Mouse (Mus musculus) erythroblast, adult 5-6 weeks (primary cell): ENCODE measurements around the gene Ifi211. TPM values are rescaled to one million over a fixed set of nuclear protein-coding genes. Genes with fewer than 3 reads are reported as not detected.
"Not testable (repeated sequence)": the region's sequence is repeated elsewhere in the genome, so short reads cannot be mapped to it uniquely, and the experiment has no call there.

Experiments
- ATAC-seq: replicated peaks from 2 replicates; pipeline ENCODE4 v1.8.0; 2016; ENCODE audit warnings: moderate number of reproducible peaks, mild to moderate bottlenecking, moderate TSS enrichment, inconsistent platforms; ENCODE audit not compliant: poor library complexity, low FRiP score, severe bottlenecking
- total RNA-seq, 2 experiments: library from RNA; stranded (forward) in 1 of 2; stranded (reverse) in 1 of 2; fragments of 150-400 nt in 1 of 2; fragments of 200-764, 138-1000 nt in 1 of 2; gene quantifications; 2 replicates each; pipeline versions ENCODE4 v1.2.3 to v1.2.4; 2015 to 2017; ENCODE audit warnings: low replicate concordance in 2 of 2

Ifi211 gene
- total RNA-seq, 2 experiments from 2014 or later, result 13.3 to 20.0 TPM

GRCm38 (mm10) chr1:173880004-173880666 lies 32.7 kb downstream of the Ifi211 start:
- not testable (repeated sequence) for ATAC-seq

DNA sequence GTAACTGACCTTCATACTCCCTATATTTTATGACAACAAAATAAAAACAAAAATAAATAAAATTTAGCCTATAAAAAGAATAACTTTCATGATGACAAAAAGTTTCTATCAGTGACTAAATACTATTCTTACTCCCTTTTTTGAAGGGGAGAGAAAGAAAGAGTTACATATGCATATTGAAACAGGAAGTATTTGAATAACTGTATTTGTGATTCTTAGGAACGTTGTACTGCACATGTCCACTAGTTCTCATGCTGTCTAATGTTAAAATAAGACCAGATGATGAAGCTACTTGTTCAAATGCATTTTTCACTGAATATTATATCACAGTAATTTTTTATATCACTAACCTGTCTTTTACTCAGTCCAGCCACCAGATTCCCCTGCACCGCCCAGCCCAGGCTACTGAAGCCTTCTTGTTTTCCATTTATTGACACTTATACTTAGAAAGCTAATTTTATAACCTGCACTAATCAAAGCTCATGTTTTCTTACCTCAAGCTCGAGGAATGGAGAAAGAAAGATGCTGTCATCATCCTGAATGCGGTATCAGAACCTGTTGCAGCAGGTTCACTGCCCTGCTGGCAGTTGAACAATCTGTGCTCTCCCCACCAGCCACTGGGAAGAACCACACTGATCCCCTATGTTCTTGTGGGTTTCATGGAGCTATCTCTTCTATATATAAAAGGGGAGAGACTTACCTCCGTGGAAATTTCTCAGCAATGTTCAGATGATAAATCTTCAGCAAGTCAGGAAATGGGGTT lies 33.4 kb downstream of the Ifi211 start:
- not testable (repeated sequence) for ATAC-seq

DNA sequence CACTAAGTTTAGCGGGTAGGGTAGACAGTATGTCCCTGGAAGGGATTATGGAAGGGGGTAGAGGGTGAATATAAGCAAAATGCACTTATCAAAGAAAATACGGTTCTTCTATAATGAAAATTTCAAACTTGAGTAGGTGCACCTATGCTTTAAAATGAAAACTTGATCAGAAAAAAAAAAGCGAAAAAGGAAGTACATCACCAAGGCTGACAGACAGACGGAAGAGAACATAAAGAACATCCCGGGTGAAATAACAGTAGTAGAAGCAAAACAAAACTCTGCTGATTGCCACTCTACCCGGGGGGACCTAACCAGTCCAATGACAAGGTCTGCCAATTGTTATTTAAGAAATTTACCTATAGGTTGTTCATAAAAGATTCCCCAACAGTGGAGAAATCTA lies 34.6 kb downstream of the Ifi211 start:
- ATAC-seq, result not testable (repeated sequence)

DNA sequence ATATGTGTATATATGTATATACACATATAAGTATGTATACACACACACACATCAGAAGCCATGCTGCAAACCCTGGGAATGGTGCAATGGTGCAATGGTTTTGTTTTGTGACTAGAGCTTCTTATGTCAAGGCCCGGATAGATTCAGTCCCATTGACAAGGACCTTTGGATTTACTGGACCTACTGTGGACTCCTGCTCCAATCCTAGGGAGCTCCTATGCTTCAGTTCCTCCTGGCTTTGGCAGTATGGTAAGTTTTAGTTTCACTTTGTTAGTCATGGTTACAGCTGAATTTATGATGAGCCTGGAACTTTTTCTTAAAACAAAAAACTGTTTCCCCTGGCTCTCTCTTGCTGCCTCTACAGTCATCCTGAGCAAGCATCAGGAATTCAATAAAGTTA lies 35.7 kb downstream of the Ifi211 start:
- 0 out of 2 replicates have a peak, but pooled peaks have one; percentile 36 for ATAC-seq

DNA sequence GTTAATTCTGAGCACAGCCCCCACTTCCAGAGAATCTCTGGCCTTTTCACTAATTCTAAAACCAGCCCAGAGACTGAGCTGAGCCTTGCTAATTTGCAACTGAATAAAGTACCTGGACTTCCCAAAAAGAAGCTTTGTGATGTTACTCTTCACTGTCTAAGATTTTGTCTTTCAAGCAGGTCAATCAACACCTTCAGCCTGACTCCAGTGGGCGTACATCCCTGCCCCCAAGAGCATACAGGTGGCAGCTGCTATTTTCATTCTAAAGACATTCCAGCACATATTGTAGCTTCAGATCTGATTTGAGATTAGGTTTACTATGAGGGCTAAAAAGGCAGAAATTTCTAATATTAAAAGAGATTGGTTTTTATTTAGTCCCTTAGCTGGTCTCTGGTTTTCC lies 44.3 kb downstream of the Ifi211 start:
- ATAC-seq, result not testable (repeated sequence)

DNA sequence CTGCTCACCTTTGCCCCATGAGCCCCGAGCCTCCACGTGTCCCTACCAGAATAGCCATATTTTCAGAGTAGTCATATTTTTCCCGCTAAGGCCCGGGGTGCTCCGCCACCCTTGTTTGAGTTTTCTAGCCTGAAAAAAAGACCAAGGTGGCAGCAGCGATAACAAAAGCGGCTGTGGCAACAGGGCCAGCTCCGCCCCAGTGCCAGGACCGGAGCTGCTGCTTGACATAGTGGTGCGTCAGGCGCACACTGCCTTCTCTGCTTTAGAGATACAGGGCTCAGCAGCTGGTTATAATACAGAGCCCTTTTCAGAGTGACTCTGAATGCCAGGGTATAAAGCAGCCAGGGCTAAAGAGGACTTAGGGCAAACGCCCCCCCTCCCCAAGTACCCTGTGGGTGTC lies 46.3 kb downstream of the Ifi211 start:
- ATAC-seq, result peak; percentile 92

- ATAC-seq, result not testable (repeated sequence)
Observed at GRCm38 (mm10) chr1:173853711-173854110, 59.1 kb downstream of the Ifi211 start.

GRCm38 (mm10) chr1:173852853-173853252 lies 60.0 kb downstream of the Ifi211 start:
- ATAC-seq, result not testable (repeated sequence)

Other genes with a start within 250 kb of the Ifi211 start
- gene Ifi208, start 239.4 kb downstream of the Ifi211 start, total RNA-seq (2015; ENCODE audit: low replicate concordance), result 0.42 TPM in 1 of 2 replicates, not detected in the other
- gene Ifi208, start 239.4 kb downstream of the Ifi211 start, total RNA-seq (2017; ENCODE audit: low replicate concordance), result 0.17 and 2.0 TPM in 2 replicates
- 3.1 and 21.9 TPM in 2 replicates for gene Ifi207, start 171.3 kb downstream of the Ifi211 start, total RNA-seq (2015; ENCODE audit: low replicate concordance)
- 6.2 and 7.7 TPM in 2 replicates for gene Ifi207, start 171.3 kb downstream of the Ifi211 start, total RNA-seq (2017; ENCODE audit: low replicate concordance)
- gene Ifi204, start 146.1 kb downstream of the Ifi211 start, total RNA-seq (2015; ENCODE audit: low replicate concordance), result 9.0 and 17.1 TPM in 2 replicates
- 13.9 and 16.2 TPM in 2 replicates for gene Ifi204, start 146.1 kb downstream of the Ifi211 start, total RNA-seq (2017; ENCODE audit: low replicate concordance)
- 35.4 and 38.7 TPM in 2 replicates for gene Mndal, start 29.4 kb upstream of the Ifi211 start, total RNA-seq (2015; ENCODE audit: low replicate concordance)
- 15.5 and 18.5 TPM in 2 replicates for gene Mndal, start 29.4 kb upstream of the Ifi211 start, total RNA-seq (2017; ENCODE audit: low replicate concordance)
- 23.4 and 29.9 TPM in 2 replicates for gene Ifi203, start 29.6 kb upstream of the Ifi211 start, total RNA-seq (2015; ENCODE audit: low replicate concordance)
- 6.6 and 13.8 TPM in 2 replicates for gene Ifi203, start 29.6 kb upstream of the Ifi211 start, total RNA-seq (2017; ENCODE audit: low replicate concordance)
- gene Ifi202b, start 69.7 kb upstream of the Ifi211 start, total RNA-seq (2015; ENCODE audit: low replicate concordance), result not detected in 2 replicates
- not detected in 2 replicates for gene Ifi202b, start 69.7 kb upstream of the Ifi211 start, total RNA-seq (2017; ENCODE audit: low replicate concordance)
- 2.3 and 3.3 TPM in 2 replicates for gene Ifi205, start 118.8 kb upstream of the Ifi211 start, total RNA-seq (2015; ENCODE audit: low replicate concordance)
- 0.85 TPM in 1 of 2 replicates, not detected in the other for gene Ifi205, start 118.8 kb upstream of the Ifi211 start, total RNA-seq (2017; ENCODE audit: low replicate concordance)
- not detected in 2 replicates for gene Olfr433, start 127.7 kb upstream of the Ifi211 start, total RNA-seq (2015; ENCODE audit: low replicate concordance)
- not detected in 2 replicates for gene Olfr433, start 127.7 kb upstream of the Ifi211 start, total RNA-seq (2017; ENCODE audit: low replicate concordance)
- gene Olfr432, start 136.2 kb upstream of the Ifi211 start, total RNA-seq (2015; ENCODE audit: low replicate concordance), result not detected in 2 replicates
- gene Olfr432, start 136.2 kb upstream of the Ifi211 start, total RNA-seq (2017; ENCODE audit: low replicate concordance), result not detected in 2 replicates
- not detected in 2 replicates for gene Olfr430, start 153.6 kb upstream of the Ifi211 start, total RNA-seq (2015; ENCODE audit: low replicate concordance)
- 0.42 TPM in 1 of 2 replicates, not detected in the other for gene Olfr430, start 153.6 kb upstream of the Ifi211 start, total RNA-seq (2017; ENCODE audit: low replicate concordance)
- not detected in 2 replicates for gene Olfr429, start 171.3 kb upstream of the Ifi211 start, total RNA-seq (2015; ENCODE audit: low replicate concordance)
- not detected in 2 replicates for gene Olfr429, start 171.3 kb upstream of the Ifi211 start, total RNA-seq (2017; ENCODE audit: low replicate concordance)
- gene Olfr427, start 183.8 kb upstream of the Ifi211 start, total RNA-seq (2015; ENCODE audit: low replicate concordance), result not detected in 2 replicates
- gene Olfr427, start 183.8 kb upstream of the Ifi211 start, total RNA-seq (2017; ENCODE audit: low replicate concordance), result not detected in 2 replicates
- 2.1 TPM in 1 of 2 replicates, not detected in the other for gene Olfr231, start 208.1 kb upstream of the Ifi211 start, total RNA-seq (2015; ENCODE audit: low replicate concordance)
- gene Olfr231, start 208.1 kb upstream of the Ifi211 start, total RNA-seq (2017; ENCODE audit: low replicate concordance), result not detected in 2 replicates
- not detected in 2 replicates for gene Olfr424, start 218.5 kb upstream of the Ifi211 start, total RNA-seq (2015; ENCODE audit: low replicate concordance)
- not detected in 2 replicates for gene Olfr424, start 218.5 kb upstream of the Ifi211 start, total RNA-seq (2017; ENCODE audit: low replicate concordance)
- gene Olfr420, start 242.6 kb upstream of the Ifi211 start, total RNA-seq (2015; ENCODE audit: low replicate concordance), result 0.38 TPM in 1 of 2 replicates, not detected in the other
- 1.8 and 2.0 TPM in 2 replicates for gene Olfr420, start 242.6 kb upstream of the Ifi211 start, total RNA-seq (2017; ENCODE audit: low replicate concordance)